Mouse (Mus musculus): ENCODE results near the gene Gne. TPM values are rescaled to one million over a fixed set of nuclear protein-coding genes. Genes with fewer than 3 reads are reported as not detected.

Gne gene
- polyA plus RNA-seq, 1 experiment from 2014 or later: 27.0 TPM

- Histone ChIP-seq H3K36me3 (ENCODE audit: control insufficient read depth, insufficient read depth, low read length) (peaks cover 63% of the 10 kb centered on the region), H3K9me3 (ENCODE audit: control insufficient read depth, low read length) (no peaks in the 10 kb centered on the region), H3K9ac (replicated peaks; ENCODE audit: low read depth, low read length) (no peak overlapping the region), H3K4me1 (ENCODE audit: control insufficient read depth, insufficient read depth, low read length) (no peaks in the 10 kb centered on the region), H3K4me3 (ENCODE audit: low read depth, low read length) (no peak overlapping the region), H3K4me2 (ENCODE audit: low read depth, low read length) (no peak overlapping the region), H3K27me3 (ENCODE audit: control insufficient read depth, insufficient read depth, low read length) (no peaks in the 10 kb centered on the region), H3K27ac (ENCODE audit: low read depth, low read length) (no peak overlapping the region)
- ATAC-seq (ENCODE audit: low read depth): no peak
- WGBS: 93% methylated on average over 11 of the region's 11 CpGs
Measured at GRCm38 (mm10) chr4:44022766-44023165, 61.2 kb downstream of the Gne start.

GRCm38 (mm10) chr4:44022323-44022722 lies 61.7 kb downstream of the Gne start:
- 93% methylated on average over 4 of the region's 4 CpGs for WGBS

GRCm38 (mm10) chr4:44016791-44017190 lies 67.2 kb downstream of the Gne start:
- Histone ChIP-seq H3K36me3 (ENCODE audit: control insufficient read depth, insufficient read depth, low read length) (peaks cover 19% of the 10 kb centered on the region), H3K4me2 (ENCODE audit: low read depth, low read length) (no peak overlapping the region), H3K9me3 (ENCODE audit: control insufficient read depth, low read length) (no peaks in the 10 kb centered on the region), H3K27ac (ENCODE audit: low read depth, low read length) (no peak overlapping the region), H3K9ac (replicated peaks; ENCODE audit: low read depth, low read length) (no peak overlapping the region), H3K4me1 (ENCODE audit: control insufficient read depth, insufficient read depth, low read length) (peaks cover 17% of the 10 kb centered on the region), H3K27me3 (ENCODE audit: control insufficient read depth, insufficient read depth, low read length) (no peaks in the 10 kb centered on the region), H3K4me3 (ENCODE audit: low read depth, low read length) (no peak overlapping the region)
- 96% methylated on average over 12 of the region's 12 CpGs for WGBS
- no peak for ATAC-seq (ENCODE audit: low read depth)

More at GRCm38 (mm10) chr4:44022323-44022722, 61.7 kb downstream of the Gne start:
- Histone ChIP-seq H3K4me1 (ENCODE audit: control insufficient read depth, insufficient read depth, low read length) (no peaks in the 10 kb centered on the region), H3K9ac (replicated peaks; ENCODE audit: low read depth, low read length) (no peak overlapping the region), H3K4me2 (ENCODE audit: low read depth, low read length) (no peak overlapping the region), H3K4me3 (ENCODE audit: low read depth, low read length) (no peak overlapping the region), H3K9me3 (ENCODE audit: control insufficient read depth, low read length) (no peaks in the 10 kb centered on the region), H3K36me3 (ENCODE audit: control insufficient read depth, insufficient read depth, low read length) (peaks cover 58% of the 10 kb centered on the region), H3K27me3 (ENCODE audit: control insufficient read depth, insufficient read depth, low read length) (no peaks in the 10 kb centered on the region), H3K27ac (ENCODE audit: low read depth, low read length) (no peak overlapping the region)
- ATAC-seq (ENCODE audit: low read depth): no peak

GRCm38 (mm10) chr4:44016071-44016470 lies 67.9 kb downstream of the Gne start:
- 98% methylated on average over 4 of the region's 4 CpGs for WGBS
- H3K4me2 ChIP-seq (ENCODE audit: low read depth, low read length): no peak overlapping the region
- peaks cover 17% of the 10 kb centered on the region for H3K4me1 ChIP-seq (ENCODE audit: control insufficient read depth, insufficient read depth, low read length)
- H3K27me3 ChIP-seq (ENCODE audit: control insufficient read depth, insufficient read depth, low read length): no peaks in the 10 kb centered on the region
- peaks cover 13% of the 10 kb centered on the region for H3K36me3 ChIP-seq (ENCODE audit: control insufficient read depth, insufficient read depth, low read length)
- ATAC-seq (ENCODE audit: low read depth): no peak
- no peak overlapping the region for H3K4me3 ChIP-seq (ENCODE audit: low read depth, low read length)
- no peak overlapping the region for H3K27ac ChIP-seq (ENCODE audit: low read depth, low read length)
- H3K9ac ChIP-seq (replicated peaks; ENCODE audit: low read depth, low read length): no peak overlapping the region
- no peaks in the 10 kb centered on the region for H3K9me3 ChIP-seq (ENCODE audit: control insufficient read depth, low read length)

- Histone ChIP-seq H3K4me1 (ENCODE audit: control insufficient read depth, insufficient read depth, low read length) (peaks cover 17% of the 10 kb centered on the region), H3K36me3 (ENCODE audit: control insufficient read depth, insufficient read depth, low read length) (no peaks in the 10 kb centered on the region), H3K27me3 (ENCODE audit: control insufficient read depth, insufficient read depth, low read length) (no peaks in the 10 kb centered on the region), H3K9ac (replicated peaks; ENCODE audit: low read depth, low read length) (peak overlapping the region; percentile 93), H3K4me2 (ENCODE audit: low read depth, low read length) (peak overlapping the region; percentile 88), H3K9me3 (ENCODE audit: control insufficient read depth, low read length) (no peaks in the 10 kb centered on the region), H3K27ac (ENCODE audit: low read depth, low read length) (no peak overlapping the region), H3K4me3 (ENCODE audit: low read depth, low read length) (peak overlapping the region; percentile 98)
- no peak for ATAC-seq (ENCODE audit: low read depth)
- 31% methylated on average over 11 of the region's 11 CpGs for WGBS
Measured at GRCm38 (mm10) chr4:44013391-44014070, 70.4 kb downstream of the Gne start.

GRCm38 (mm10) chr4:44012376-44013367 lies 71.3 kb downstream of the Gne start:
- peak overlapping the region; percentile 70; the same call in 1 of the 2 replicates for H3K27ac ChIP-seq (ENCODE audit: low read depth, low read length)
- ATAC-seq (ENCODE audit: low read depth): peak; percentile 99
- no peaks in the 10 kb centered on the region for H3K9me3 ChIP-seq (ENCODE audit: control insufficient read depth, low read length)
- under 1% methylated on average over 77 of the region's 77 CpGs for WGBS
- H3K27me3 ChIP-seq (ENCODE audit: control insufficient read depth, insufficient read depth, low read length): no peaks in the 10 kb centered on the region
- H3K4me2 ChIP-seq (ENCODE audit: low read depth, low read length): peak overlapping the region; percentile 88
- H3K4me1 ChIP-seq (ENCODE audit: control insufficient read depth, insufficient read depth, low read length): peaks cover 17% of the 10 kb centered on the region
- peak overlapping the region; percentile 98 for H3K4me3 ChIP-seq (ENCODE audit: low read depth, low read length)
- H3K9ac ChIP-seq (replicated peaks; ENCODE audit: low read depth, low read length): peak overlapping the region; percentile 93
- no peaks in the 10 kb centered on the region for H3K36me3 ChIP-seq (ENCODE audit: control insufficient read depth, insufficient read depth, low read length)

- Histone ChIP-seq H3K4me3 (ENCODE audit: low read depth, low read length) (peak overlapping the region; percentile 98), H3K9me3 (ENCODE audit: control insufficient read depth, low read length) (no peaks in the 10 kb centered on the region), H3K4me1 (ENCODE audit: control insufficient read depth, insufficient read depth, low read length) (peaks cover 17% of the 10 kb centered on the region), H3K27me3 (ENCODE audit: control insufficient read depth, insufficient read depth, low read length) (no peaks in the 10 kb centered on the region), H3K9ac (replicated peaks; ENCODE audit: low read depth, low read length) (peak overlapping the region; percentile 51), H3K36me3 (ENCODE audit: control insufficient read depth, insufficient read depth, low read length) (no peaks in the 10 kb centered on the region), H3K4me2 (ENCODE audit: low read depth, low read length) (peak overlapping the region; percentile 68), H3K27ac (ENCODE audit: low read depth, low read length) (peak overlapping the region; percentile 70; the same call in 1 of the 2 replicates)
- WGBS: 81% methylated on average over 3 of the region's 3 CpGs
- no peak for ATAC-seq (ENCODE audit: low read depth)
Measured at GRCm38 (mm10) chr4:44011799-44012198, 72.2 kb downstream of the Gne start.

GRCm38 (mm10) chr4:44010893-44011292 lies 73.1 kb downstream of the Gne start:
- Histone ChIP-seq H3K4me3 (ENCODE audit: low read depth, low read length) (no peak overlapping the region), H3K9ac (replicated peaks; ENCODE audit: low read depth, low read length) (no peak overlapping the region), H3K4me1 (ENCODE audit: control insufficient read depth, insufficient read depth, low read length) (peaks cover 17% of the 10 kb centered on the region), H3K4me2 (ENCODE audit: low read depth, low read length) (no peak overlapping the region), H3K27me3 (ENCODE audit: control insufficient read depth, insufficient read depth, low read length) (no peaks in the 10 kb centered on the region), H3K36me3 (ENCODE audit: control insufficient read depth, insufficient read depth, low read length) (no peaks in the 10 kb centered on the region), H3K9me3 (ENCODE audit: control insufficient read depth, low read length) (no peaks in the 10 kb centered on the region), H3K27ac (ENCODE audit: low read depth, low read length) (no peak overlapping the region)
- 45% methylated on average over 2 of the region's 2 CpGs for WGBS
- no peak for ATAC-seq (ENCODE audit: low read depth)

GRCm38 (mm10) chr4:44010176-44010575 lies 73.8 kb downstream of the Gne start:
- H3K4me2 ChIP-seq (ENCODE audit: low read depth, low read length): no peak overlapping the region
- no peak overlapping the region for H3K27ac ChIP-seq (ENCODE audit: low read depth, low read length)
- WGBS: 95% methylated on average over 1 of the region's 1 CpGs
- H3K27me3 ChIP-seq (ENCODE audit: control insufficient read depth, insufficient read depth, low read length): no peaks in the 10 kb centered on the region
- no peak overlapping the region for H3K9ac ChIP-seq (replicated peaks; ENCODE audit: low read depth, low read length)
- no peaks in the 10 kb centered on the region for H3K9me3 ChIP-seq (ENCODE audit: control insufficient read depth, low read length)
- H3K4me3 ChIP-seq (ENCODE audit: low read depth, low read length): no peak overlapping the region
- H3K4me1 ChIP-seq (ENCODE audit: control insufficient read depth, insufficient read depth, low read length): peaks cover 17% of the 10 kb centered on the region
- H3K36me3 ChIP-seq (ENCODE audit: control insufficient read depth, insufficient read depth, low read length): no peaks in the 10 kb centered on the region
- no peak for ATAC-seq (ENCODE audit: low read depth)

Data from neural tube, embryonic 14.5 days (tissue).